15 mouse cellular contexts compared by ENCODE assay signal in genomic region chr14:6899881-6900280, GRCm38 (mm10). TPM values are rescaled to one million over a fixed set of nuclear protein-coding genes. Genes with fewer than 3 reads are reported as not detected.
DNase-seq lines count a peak whose midpoint lies in the region; TF ChIP-seq lines count a peak whose summit lies in the region.
"Not testable (repeated sequence)": the region's sequence is repeated elsewhere in the genome, so short reads cannot be mapped to it uniquely, and the experiment has no call there.
"Had no signal": no experiment of that assay in that cellular context is flagged by ENCODE, and none has a peak within 500 bp of the region (broad histone marks: within the 10 kb centered on the region; RNA-seq: fewer than 3 reads in every experiment).

No protein-coding gene starts in this region.

- H3K27me3 ChIP-seq in kidney, adult 2 months (replicated peaks; ENCODE audit: control insufficient read depth, insufficient read depth, low read length): not testable (repeated sequence)

- DNase-seq in cerebellum, adult 18-20 months: peak; percentile 1 to 7
- peak; percentile 90 for DNase-seq in heart, adult 11 months
- DNase-seq in kidney, adult 2 months: peak; percentile 1
- peak; percentile 1 for DNase-seq in lung, postnatal 10 days
- peak; percentile 1 for DNase-seq in right cerebral cortex, postnatal 4 days
- peak; percentile 40 for DNase-seq in testis, postnatal 10 days (ENCODE audit: low spot score)

- WGBS in kidney, adult 2 months: 96% methylated on average over 20 of the region's 24 CpGs

- H3K4me1 ChIP-seq in kidney, adult 2 months (ENCODE audit: control insufficient read depth, insufficient read depth, low read length): not testable (repeated sequence)

- TF ChIP-seq POLR2A in kidney, adult 2 months (IDR thresholded peaks at IDR 0.05; ENCODE audit: low read depth, low read length): not testable (repeated sequence)

- not testable (repeated sequence) for H3K36me3 ChIP-seq in kidney, adult 2 months (ENCODE audit: control insufficient read depth, insufficient read depth, low read length)

- not testable (repeated sequence) for H3K4me3 ChIP-seq in kidney, adult 2 months (ENCODE audit: insufficient read depth, low read depth, low read length)

- not testable (repeated sequence) for TF ChIP-seq CTCF in kidney, adult 2 months (conservative IDR thresholded peaks at IDR 0.05; ENCODE audit: insufficient read depth, insufficient read length, low read depth, low read length)

- not testable (repeated sequence) for H3K27ac ChIP-seq in kidney, adult 2 months (ENCODE audit: insufficient read depth, low read depth, low read length)

RNA-seq across cellular contexts. Expression of gene Gm3667, which starts 10.1 kb away (rescaled TPM):
- not detected in 2 replicates for polyA plus RNA-seq in kidney, adult 2 months (2012; rRNA removed)
- polyA plus RNA-seq: adrenal gland, adult 2 months had no signal

RNA-seq across cellular contexts. Expression of gene Gm3642, which starts 59.8 kb away (rescaled TPM):
- polyA plus RNA-seq in kidney, adult 2 months (2012; rRNA removed): not detected in 2 replicates
- polyA plus RNA-seq: adrenal gland, adult 2 months; brain, embryonic 14.5 days; embryonic facial prominence, embryonic 14.5 days; forebrain, embryonic 13.5 days; forebrain, postnatal 0 days; heart, embryonic 11.5 days; heart, embryonic 15.5 days; hindbrain, embryonic 11.5 days; hindbrain, embryonic 15.5 days had no signal

Comparison
In these comparisons a context has a peak if more than half of its experiments do, and no peak if none do; other contexts are left out.
1. DNase-seq: peak in every context shown above with its lines; median percentile 90 in heart, adult 11 months; 40 in testis, postnatal 10 days; 4 in cerebellum, adult 18-20 months; 1 in kidney, adult 2 months; 1 in lung, postnatal 10 days; 1 in right cerebral cortex, postnatal 4 days.